Mouse (Mus musculus) stomach, postnatal 0 days (tissue): ENCODE data around the gene Med27. TPM values are rescaled to one million over a fixed set of nuclear protein-coding genes. Genes with fewer than 3 reads are reported as not detected.
"Not testable (repeated sequence)": the region's sequence is repeated elsewhere in the genome, so short reads cannot be mapped to it uniquely, and the experiment has no call there.

Experiments used
- ATAC-seq: fragments of 200-750 bp; cut with Nextera tagmentation; 2 replicates; pipeline ENCODE4 v1.8.0; 2017; ENCODE audit not compliant: low FRiP score, low TSS enrichment
- DNase-seq: peaks from one replicate; pipeline ENCODE4 v3.0.0-alpha.2; 2016; ENCODE audit warnings: low spot score
- H3K27ac ChIP-seq: fragments of 300-500 bp; sonication (generic); replicated peaks from 2 replicates; pipeline ENCODE4 v1.5.1; 2014; ENCODE audit warnings: mild to moderate bottlenecking, control low read depth
- H3K27me3 ChIP-seq: fragments of 300-500 bp; sonication (generic); 2 replicates; pipeline ENCODE4 v1.6.1; 2014; ENCODE audit warnings: low read length; ENCODE audit not compliant: control insufficient read depth, insufficient read depth
- H3K36me3 ChIP-seq: fragments of 300-500 bp; sonication (generic); 2 replicates; pipeline ENCODE4 v1.6.1; 2014; ENCODE audit warnings: low read length, mixed read lengths; ENCODE audit not compliant: control insufficient read depth, insufficient read depth
- H3K4me1 ChIP-seq: fragments of 300-500 bp; sonication (generic); replicated peaks from 2 replicates; pipeline ENCODE4 v1.6.1; 2014; ENCODE audit warnings: antibody characterized with exemption; ENCODE audit not compliant: control insufficient read depth, insufficient read depth
- H3K4me2 ChIP-seq: fragments of 300-500 bp; sonication (generic); replicated peaks from 2 replicates; pipeline ENCODE4 v1.6.1; 2014; ENCODE audit warnings: low read depth, mild to moderate bottlenecking, control low read depth, moderate library complexity
- H3K4me3 ChIP-seq: fragments of 300-500 bp; sonication (generic); 2 replicates; pipeline ENCODE4 v1.5.1; 2014; ENCODE audit warnings: low read depth, low read length, control low read depth
- H3K9ac ChIP-seq: fragments of 300-500 bp; sonication (generic); 2 replicates; pipeline ENCODE4 v1.6.1; 2014; ENCODE audit warnings: mild to moderate bottlenecking, low read length, control low read depth, mixed read lengths
- H3K9me3 ChIP-seq: fragments of 300-500 bp; sonication (generic); 2 replicates; pipeline ENCODE4 v1.6.1; 2016; ENCODE audit warnings: low read length; ENCODE audit not compliant: control insufficient read depth
- CTCF ChIP-seq: IDR thresholded peaks from 2 replicates; pipeline ENCODE4 v1.5.1; 2016; ENCODE audit warnings: antibody characterized with exemption, low read depth, mild to moderate bottlenecking, moderate library complexity
- EP300 ChIP-seq: optimal IDR thresholded peaks from 2 replicates; pipeline ENCODE3; 2016; ENCODE audit warnings: antibody characterized with exemption
- WGBS: fragments of 180-500 bp; shearing (Covaris S2); extraction: QIAGEN DNeasy Blood & Tissue Kit; methylation state at CpG from one replicate; pipeline ENCODE4 v1.1.7; 2014; 5-methylcytosine and 5-hydroxymethylcytosine counted together
- polyA plus RNA-seq: library from polyadenylated mRNA; unstranded; fragments of >200 nt; fragmentation: Nextera tagmentation; extraction: Ambion mirVana; gene quantifications from 2 replicates; pipeline ENCODE4 v1.2.1, GENCODE M21; 2015

Med27 gene
- polyA plus RNA-seq, 1 experiment from 2014 or later, result 25.6 TPM

DNA sequence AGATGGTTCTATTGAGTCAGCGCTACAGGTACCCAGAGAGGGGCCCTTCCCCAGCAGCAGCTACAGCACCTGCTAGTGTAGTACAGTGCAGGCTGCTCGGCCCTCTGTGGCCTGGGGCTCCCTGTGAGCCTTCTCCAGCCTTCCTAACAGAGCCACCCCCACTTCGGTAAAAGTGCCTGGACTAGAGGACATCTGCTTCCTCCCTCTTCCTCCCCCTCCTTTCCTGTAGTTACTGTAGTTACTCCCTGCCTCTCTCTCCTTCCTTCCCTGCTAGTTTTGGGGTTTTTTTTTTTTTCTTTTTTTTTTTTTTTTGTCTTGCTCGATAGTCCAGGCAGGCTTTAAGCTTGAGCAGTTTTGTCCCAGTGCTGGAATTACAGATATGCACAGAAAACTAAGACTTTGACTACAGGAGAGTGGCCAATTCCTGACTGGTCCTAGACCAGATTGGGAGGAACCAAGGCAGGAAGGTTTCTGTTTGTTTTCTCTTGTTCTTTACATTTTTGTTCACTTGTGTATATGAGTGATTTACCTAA is 178.7 kb downstream of the Med27 start:
- no peaks in the 10 kb centered on the region for H3K9me3 ChIP-seq
- TF ChIP-seq EP300 (no peak), CTCF (no peak)

DNA sequence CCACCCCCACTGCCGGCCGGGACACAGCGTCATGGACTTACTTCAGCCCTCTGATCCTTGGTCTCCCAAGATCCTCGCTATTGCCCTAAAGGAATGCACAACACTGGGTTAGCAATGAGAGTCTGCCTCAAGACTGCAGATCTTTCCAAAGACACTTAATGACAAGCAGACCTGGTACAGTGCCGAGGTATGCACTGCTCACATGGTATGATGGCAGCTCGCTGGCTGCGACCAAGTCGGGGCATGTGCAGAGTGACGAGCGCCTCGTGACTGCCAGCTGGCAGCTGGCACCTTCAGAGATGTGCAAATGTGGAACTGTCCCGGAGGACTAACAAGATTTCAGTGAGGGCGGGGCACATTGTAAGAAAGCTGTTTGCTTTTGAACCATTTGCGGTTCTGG is 179.6 kb downstream of the Med27 start:
- DNase-seq (no peak), ATAC-seq (0 out of 2 replicates have a peak, but pooled peaks have one; percentile 40)
- Histone ChIP-seq H3K27me3 (no peaks in the 10 kb centered on the region), H3K27ac (no peak overlapping the region), H3K36me3 (no peaks in the 10 kb centered on the region), H3K9ac (no peak overlapping the region), H3K4me2 (no peak overlapping the region), H3K4me3 (no peak overlapping the region), H3K4me1 (no peaks in the 10 kb centered on the region), H3K9me3 (no peaks in the 10 kb centered on the region)
- no peak for TF ChIP-seq CTCF
- TF ChIP-seq EP300, result no peak
- WGBS, result 68% methylated on average over 14 of the region's 14 CpGs

More for the DNA sequence above, 178.7 kb downstream of the Med27 start:
- Histone ChIP-seq H3K4me3 (no peak overlapping the region), H3K4me2 (no peak overlapping the region), H3K27me3 (no peaks in the 10 kb centered on the region), H3K27ac (no peak overlapping the region), H3K36me3 (no peaks in the 10 kb centered on the region), H3K4me1 (no peaks in the 10 kb centered on the region), H3K9ac (no peak overlapping the region)
- WGBS, result 56% methylated on average over 4 of the region's 4 CpGs
- DNase-seq, result no peak
- ATAC-seq, result no peak

- 88% methylated on average over 7 of the region's 9 CpGs for WGBS
- DNase-seq, H3K27me3 ChIP-seq: not testable (repeated sequence)
Observed at GRCm38 (mm10) chr2:29527480-29527879, 180.9 kb downstream of the Med27 start.

GRCm38 (mm10) chr2:29528811-29529210 is 182.2 kb downstream of the Med27 start:
- Histone ChIP-seq H3K9me3 (no peaks in the 10 kb centered on the region), H3K4me1 (no peaks in the 10 kb centered on the region), H3K27ac (no peak overlapping the region), H3K27me3 (no peaks in the 10 kb centered on the region), H3K9ac (no peak overlapping the region), H3K36me3 (no peaks in the 10 kb centered on the region), H3K4me3 (no peak overlapping the region), H3K4me2 (no peak overlapping the region)
- TF ChIP-seq CTCF (no peak), EP300 (no peak)
- no peak for ATAC-seq
- DNase-seq, result no peak
- 79% methylated on average over 5 of the region's 5 CpGs for WGBS

More at GRCm38 (mm10) chr2:29527480-29527879, 180.9 kb downstream of the Med27 start:
- not testable (repeated sequence) for H3K36me3 ChIP-seq, H3K27ac ChIP-seq, ATAC-seq, H3K9ac ChIP-seq, H3K4me1 ChIP-seq, H3K4me2 ChIP-seq, H3K4me3 ChIP-seq, H3K9me3 ChIP-seq

- ATAC-seq, H3K4me2 ChIP-seq, H3K9me3 ChIP-seq, H3K27me3 ChIP-seq, H3K9ac ChIP-seq, H3K4me1 ChIP-seq, H3K4me3 ChIP-seq, DNase-seq, H3K36me3 ChIP-seq, H3K27ac ChIP-seq: not testable (repeated sequence)
- WGBS, result 98% methylated on average over 2 of the region's 2 CpGs
Observed at GRCm38 (mm10) chr2:29529788-29530187, 183.2 kb downstream of the Med27 start.

GRCm38 (mm10) chr2:29532173-29532572 is 185.6 kb downstream of the Med27 start:
- no peak overlapping the region for H3K27ac ChIP-seq
- no peak overlapping the region for H3K9ac ChIP-seq
- no peak overlapping the region for H3K4me2 ChIP-seq
- H3K27me3 ChIP-seq, result no peaks in the 10 kb centered on the region
- TF ChIP-seq EP300, result no peak
- TF ChIP-seq CTCF, result no peak
- H3K4me3 ChIP-seq, result no peak overlapping the region
- H3K9me3 ChIP-seq, result no peaks in the 10 kb centered on the region
- no peaks in the 10 kb centered on the region for H3K4me1 ChIP-seq
- WGBS, result 85% methylated on average over 3 of the region's 3 CpGs
- no peak for DNase-seq
- no peaks in the 10 kb centered on the region for H3K36me3 ChIP-seq
- no peak for ATAC-seq
